Mouse (Mus musculus) thymus, postnatal 4 days (tissue): ENCODE results near the gene Galnt2.

Experiments
- DNase-seq: peaks from one replicate; pipeline ENCODE4 v3.0.0; 2021

Gene Galnt2

DNA sequence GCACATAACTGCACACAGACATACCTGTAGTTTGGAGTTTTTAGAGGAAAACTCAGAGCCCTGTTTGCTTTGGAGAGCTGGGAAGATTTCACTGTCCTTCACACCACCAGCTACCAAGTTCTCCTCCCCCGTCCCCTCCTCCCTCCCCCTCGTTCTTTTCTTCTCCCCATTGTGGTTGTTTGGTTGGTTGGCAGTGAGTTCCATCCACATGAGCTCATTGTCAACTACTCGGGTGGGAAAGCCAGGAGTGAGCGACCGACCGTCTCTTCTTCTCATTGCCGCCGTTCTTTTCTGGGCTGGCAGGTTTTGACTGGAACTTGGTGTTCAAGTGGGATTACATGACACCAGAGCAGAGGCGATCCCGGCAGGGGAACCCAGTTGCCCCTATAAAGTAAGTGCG lies 100.5 kb downstream of the Galnt2 start:
- no peak for DNase-seq

DNA sequence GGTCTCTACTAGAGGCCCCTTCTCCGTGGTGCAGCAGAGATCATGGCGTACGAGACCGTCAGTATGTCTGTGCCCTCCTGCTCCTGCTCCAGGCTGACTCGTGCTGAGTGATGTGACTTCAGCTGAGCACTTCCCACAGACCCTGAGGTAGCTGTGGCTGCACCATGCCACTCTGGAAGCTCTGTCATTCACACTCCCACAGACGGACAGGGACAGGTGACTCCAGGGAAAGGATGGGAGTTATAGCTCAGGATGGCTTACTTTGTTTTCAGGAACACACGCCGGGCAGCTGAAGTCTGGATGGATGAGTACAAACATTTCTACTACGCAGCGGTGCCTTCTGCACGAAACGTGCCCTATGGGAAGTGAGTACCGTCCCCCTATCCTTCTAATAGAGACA lies 105.1 kb downstream of the Galnt2 start:
- no peak for DNase-seq

DNA sequence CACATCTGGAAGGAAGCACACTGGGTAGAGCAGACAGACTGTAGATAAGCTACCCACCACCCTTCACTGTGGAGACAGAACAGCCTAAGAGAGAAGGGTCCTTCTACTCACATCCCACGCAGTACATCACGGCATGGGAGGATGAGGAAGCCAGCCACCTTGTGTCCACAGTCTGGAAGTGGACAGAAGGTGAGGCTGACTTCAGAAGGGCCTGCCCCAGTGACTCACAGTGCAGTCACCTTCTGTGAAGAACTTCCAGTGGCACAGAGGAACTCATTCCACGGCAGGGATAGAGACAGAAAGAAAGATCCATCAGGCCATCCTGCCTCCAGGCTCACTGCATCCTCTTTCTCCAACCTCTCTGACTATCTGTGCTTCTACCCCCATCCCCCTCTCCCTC lies 108.6 kb downstream of the Galnt2 start:
- no peak for DNase-seq

DNA sequence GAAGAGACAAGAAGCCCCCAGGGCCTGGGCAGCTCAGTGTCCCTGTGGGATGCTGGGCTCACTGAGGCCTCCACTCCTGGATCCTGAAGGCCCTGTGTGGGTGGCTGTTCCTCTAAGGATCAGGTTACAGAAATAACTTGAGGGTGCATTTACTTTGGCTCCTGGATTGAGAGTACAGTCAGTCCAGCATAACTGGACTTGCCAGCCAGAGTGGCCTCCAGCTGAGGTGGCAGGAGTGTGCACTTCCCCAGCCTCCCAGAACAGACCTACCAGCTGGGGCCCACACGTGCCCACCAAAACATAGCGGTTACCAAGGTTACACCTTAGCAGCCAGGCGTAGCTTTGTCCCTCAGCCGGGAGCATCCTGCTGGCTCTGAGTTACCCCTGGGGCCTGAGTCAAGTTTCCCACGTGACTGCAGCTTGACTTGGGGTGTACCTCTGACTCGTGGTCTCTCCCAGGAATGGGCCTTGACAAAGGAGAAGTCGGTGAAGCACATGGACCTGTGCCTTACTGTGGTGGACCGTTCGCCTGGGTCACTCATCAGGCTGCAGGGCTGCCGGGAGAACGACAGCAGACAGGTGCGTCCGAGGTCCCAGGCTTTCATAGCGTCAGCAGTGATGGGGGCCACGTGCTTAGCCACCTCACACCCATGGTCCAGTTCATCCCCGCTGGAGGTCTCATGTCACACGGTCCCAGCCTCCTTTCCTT lies 109.3 kb downstream of the Galnt2 start:
- no peak for DNase-seq

DNA sequence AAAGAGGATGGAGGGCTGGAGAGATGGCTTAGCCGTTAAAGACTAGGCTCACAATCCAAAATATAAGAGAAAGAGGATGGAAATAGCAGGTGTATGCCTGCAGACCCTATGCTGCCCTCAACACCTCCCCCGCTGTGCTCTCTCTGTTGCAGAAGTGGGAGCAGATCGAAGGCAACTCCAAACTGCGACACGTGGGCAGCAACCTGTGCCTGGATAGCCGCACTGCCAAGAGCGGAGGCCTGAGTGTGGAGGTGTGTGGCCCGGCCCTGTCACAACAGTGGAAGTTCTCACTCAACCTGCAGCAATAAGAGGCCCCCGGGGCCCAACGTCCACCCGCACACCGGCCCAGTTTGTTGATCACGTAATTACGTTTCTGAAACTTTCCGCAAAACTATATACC lies 112.0 kb downstream of the Galnt2 start:
- DNase-seq, result no peak

DNA sequence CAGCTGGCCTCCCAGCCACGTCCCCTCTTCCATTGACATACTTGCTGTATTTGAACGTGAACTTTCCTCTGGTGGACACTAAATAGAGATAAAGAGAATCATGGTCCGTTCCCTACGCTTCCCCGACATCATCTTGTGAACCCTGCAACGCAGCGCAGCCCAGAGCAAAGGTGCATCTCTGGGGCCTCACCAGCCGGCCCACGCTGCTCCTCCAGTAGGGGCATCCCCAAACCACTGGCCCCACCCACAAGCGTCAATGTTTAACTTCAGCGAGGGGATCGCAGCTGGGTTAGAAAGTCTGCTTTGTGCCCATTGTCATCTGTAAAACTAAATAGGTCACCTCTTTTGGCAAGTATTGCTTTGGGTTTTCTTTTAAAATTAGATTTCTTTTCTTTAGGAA lies 112.8 kb downstream of the Galnt2 start:
- DNase-seq, result peak; percentile 73

DNA sequence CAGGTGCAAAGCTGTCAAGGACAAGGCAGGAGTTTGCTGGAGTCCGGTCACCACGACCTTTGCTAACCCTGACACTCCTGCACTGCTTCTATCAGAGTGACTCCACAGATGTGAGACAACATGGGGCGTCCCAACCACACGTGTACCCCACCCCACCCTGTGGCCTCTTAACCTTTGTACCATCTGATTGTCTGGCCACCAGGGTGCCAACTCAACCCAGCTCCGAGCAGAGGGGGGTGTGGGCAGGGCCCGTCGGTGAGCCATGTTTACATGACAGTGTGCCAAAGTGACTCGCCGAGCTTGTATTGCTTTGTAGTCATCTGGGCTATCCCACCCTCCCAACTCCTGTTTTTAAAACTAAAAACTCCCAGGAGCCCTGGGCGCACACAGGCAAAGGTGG lies 113.9 kb downstream of the Galnt2 start:
- DNase-seq, result no peak

DNA sequence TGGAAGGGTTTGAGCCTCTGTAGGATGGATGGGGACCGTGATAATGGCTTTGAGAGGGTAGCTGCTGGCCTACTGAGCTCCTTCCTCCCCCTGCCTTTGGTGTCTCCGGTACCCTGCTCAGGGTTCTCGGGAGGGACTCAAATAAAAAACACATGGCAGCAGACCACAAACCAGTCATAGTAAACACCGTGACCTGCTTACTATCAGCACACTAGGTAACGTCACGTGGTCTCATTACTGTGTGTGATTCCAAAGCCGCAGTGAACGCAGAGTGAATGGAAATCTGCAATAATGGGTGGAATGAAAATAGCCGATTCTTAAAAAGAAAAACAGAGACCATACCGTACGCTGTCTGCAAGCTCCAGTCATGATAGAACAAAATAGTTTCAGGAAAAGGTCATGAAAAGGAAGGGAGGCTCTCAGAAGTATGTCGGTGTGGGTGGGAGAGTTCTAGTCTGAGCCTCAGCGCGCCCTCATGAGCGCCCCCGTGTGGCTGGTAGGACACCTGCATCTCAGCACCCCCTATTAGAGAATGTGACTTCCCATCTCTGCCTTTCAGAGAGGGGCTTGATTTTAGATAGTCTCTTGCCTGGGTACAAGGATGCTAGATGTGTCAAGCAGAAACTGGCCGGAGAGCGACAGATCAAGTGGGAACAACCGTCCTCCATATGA lies 115.8 kb downstream of the Galnt2 start:
- peak; percentile 90 for DNase-seq

DNA sequence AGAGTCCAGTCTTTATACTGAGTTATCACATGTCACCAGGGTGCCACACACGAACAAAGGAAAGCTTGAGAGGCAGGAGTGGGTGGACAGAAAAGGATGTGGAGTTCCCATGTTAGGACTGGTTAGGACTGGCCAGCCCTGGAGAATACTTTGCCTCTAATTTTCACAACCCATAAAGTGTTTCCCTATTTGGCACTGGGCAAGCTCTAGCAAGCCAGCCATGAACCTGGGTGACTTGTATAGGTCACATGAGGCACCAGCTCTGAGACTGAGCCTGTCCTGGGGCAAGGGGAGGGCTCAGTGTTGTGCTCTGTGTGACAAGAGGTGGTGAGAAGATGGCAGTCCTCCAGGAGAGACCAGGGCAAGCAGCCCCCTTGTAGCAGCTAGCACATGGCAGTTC lies 116.9 kb downstream of the Galnt2 start:
- DNase-seq, result no peak

DNA sequence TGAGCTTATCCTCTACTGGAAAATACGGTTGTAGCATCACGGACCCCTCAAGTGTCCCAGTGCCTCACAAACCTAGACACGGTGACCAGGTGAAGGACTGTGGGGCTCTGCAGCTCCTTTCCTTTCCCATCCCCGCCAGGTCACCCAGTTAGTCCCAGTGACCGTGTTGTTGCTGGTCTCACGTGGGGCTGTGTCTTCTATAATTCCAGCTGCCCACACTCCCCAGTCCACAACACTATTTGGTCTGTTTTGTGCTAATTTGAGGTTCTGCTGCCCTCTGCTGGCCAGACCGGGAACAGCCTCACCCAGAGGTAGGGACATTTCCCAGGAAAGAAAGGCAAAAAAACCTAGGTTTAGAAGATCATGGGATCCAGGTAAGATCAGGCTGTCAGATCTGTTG lies 118.5 kb downstream of the Galnt2 start:
- DNase-seq, result peak; percentile 85

DNA sequence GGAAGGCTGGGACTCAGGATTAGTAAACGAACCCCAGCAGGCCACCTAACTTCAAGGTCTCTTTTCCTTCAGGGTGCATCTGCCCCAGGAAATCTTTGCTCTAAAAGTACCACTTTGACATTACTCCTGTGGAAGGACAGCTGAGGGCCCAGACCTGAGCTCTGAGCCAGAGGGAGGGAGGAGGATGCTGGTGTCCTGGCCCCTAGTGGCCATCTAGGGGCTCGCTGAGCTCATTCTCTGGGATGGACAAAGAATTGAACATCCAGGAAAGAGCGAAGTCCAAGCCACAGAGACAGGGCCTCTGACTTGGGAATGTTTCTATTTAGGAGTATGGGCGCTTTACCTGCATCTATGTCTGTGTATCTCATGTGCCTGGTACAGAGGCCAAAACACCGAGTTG lies 120.4 kb downstream of the Galnt2 start:
- no peak for DNase-seq

DNA sequence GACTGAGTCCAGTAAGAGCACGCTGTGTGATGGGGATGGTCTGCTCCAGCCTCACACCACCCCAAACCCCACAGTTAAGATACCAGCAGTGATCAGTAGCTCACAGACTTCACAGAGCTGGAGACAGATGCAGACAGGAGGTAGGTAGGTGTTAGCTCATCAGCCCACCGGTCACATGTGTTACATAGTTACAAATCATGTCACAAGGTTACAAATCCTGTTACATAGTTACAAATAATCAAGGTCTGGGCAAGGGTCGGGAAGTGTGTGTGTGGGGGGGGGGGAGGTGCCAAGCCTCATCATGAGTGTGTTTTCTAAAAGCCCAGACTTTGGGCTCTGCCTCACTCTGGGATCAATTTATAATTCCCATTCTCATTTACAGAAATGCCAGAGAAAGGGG lies 129.7 kb downstream of the Galnt2 start:
- DNase-seq, result no peak

DNA sequence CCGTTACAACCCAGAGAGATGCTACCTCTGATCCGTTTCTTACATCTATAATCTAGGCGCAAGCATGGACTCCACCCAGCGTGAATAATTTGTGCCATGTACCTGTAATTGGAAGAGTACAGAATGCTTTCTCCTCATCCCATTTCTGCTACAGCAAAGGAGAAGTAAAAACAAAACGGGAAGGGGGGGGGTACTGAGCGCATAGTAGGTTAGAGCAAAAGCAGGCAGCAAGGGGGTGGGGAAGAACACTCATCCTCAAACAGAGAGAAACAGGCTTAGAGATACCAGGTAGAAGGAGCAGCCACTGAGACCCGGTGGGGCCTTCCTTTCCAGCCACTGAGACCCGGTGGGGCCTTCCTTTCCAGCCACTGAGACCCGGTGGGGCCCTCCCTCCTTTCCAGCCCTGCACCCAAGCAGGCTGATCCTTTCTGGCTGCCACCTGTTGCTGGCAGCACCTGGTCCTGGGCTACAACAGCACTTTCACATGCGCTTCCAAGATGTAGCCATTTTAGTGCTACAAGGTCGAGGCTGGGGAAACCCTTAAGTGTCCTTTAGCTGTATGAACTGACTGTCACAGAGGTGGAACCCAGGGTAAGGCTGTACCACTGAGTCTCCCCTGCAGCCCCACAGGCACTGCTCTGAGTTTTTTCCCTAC lies 130.7 kb downstream of the Galnt2 start:
- no peak for DNase-seq

DNA sequence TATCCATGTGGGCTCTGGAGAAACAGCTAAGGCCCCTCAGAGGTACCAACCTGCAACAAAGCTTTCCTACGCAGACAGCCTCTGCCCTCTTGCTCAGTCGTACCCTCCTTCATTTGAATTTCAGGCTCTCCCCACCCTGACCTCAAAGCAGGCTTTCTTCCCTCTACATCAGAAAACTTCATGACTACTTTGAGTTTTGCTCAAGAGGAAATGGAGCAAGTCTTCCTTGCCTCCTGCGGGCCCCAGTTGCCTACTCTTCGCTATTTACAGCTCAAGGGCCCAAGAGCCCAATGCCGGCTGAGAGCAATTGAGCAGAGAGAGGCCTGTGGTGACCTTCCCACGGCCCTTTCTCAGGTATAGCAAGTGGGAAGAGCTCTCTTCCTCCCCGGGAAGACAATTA lies 131.4 kb downstream of the Galnt2 start:
- DNase-seq, result no peak

DNA sequence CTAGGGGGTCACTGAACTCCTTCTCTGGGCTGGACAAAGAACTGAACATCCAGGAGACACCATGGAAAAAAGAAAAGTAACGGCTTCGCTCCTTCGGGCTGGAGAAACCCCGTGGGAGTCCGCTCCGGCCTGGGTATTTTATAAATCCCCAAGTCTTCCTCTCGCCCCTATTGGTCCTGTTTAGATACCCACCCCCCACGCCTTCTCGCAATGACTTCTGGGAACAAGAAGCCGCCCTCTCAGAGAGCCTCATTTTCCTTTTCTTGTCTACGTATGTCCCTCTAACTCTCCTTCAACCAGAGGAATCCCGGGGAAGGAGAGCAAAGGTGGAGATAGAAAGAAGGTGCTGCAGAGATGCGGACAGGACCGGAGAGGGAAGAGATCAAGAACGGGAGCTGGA lies 132.1 kb downstream of the Galnt2 start:
- DNase-seq, result no peak

DNA sequence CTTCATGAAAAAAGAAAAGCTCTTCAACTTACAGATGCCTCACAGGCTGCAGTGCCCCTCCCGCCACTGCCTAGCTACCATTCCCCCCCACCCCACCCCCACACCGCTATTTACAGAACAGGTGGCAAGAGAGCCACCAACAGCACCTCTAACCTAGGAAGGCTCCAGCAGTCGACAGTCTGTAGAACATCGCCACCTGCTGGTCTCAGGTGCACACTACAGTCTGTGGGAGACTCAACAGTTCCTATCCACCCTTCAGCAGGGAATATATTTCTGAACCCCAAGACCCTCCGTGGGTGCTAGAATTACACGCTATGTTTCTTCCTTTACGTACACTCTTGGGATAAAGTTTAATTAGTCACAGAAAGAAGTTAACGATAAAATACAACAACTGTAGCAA lies 137.0 kb downstream of the Galnt2 start:
- peak; percentile 90 for DNase-seq

DNA sequence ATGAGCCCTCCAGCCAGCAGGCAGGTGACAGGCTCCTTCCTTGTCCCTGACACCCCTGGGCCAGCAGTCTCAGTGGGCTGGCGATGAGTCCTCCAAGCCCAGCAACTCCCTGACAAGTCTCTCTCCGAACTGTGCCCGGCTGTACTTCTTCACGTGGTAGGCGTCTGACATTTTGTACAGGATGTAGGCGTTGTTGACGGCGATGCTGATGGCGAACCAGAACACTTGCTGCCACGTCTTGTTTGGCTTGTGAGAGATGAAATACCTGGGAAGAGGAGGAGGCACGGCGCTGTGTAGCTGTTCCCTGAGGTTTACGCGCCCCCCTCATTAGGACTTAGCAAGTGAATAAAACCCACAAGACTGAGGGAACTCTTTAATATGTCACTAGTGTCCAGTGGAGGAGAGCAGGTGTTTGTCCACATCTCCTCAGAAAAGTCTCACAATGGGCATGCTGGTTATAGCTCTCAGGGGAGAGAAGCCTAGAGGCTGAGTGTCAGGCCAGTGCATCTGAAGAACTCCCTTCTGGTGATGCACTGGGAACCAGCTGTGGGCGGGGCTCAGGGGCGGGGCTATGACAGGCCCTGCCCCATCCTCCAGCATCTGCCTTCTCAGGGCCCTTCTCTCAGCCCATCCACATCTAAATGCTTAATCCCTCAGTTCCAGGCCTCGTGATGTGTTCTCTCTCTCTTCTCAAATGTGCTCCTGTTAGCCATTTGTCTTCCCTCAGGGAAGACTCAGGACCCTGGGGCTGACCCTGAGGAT lies 139.4 kb downstream of the Galnt2 start:
- peak; percentile 54 for DNase-seq

DNA sequence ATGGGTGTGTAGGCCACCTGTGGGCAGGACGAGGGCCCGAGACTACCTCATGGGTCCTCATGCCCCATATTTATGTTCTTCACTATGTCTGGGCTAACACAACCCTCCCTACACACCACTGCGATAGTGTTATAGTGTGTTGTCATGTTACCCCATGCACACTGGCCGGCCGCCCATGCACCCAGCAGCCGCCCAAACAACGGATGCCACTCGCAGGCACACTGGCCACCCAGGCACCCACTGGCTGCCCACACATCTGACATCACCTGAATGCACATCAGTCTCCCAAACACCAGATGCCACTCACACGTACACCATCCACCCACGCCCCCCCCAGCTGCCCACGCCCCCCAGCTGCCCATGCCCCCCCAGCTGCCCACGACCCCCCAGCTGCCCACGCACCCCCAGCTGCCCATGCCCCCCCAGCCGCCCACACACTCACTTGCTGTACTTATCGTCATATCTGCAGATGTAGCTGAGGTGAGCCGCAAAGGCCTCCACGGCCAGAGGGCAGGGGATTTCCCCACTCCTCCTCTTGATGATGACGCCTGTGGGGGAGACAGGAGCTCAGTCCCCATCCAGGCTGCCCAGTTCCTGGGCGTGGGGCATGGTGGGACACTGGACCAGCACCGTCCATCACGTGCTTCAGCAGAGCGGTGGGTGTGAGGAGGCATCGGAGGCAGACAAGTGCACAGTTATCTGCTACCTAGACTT lies 140.4 kb downstream of the Galnt2 start:
- DNase-seq, result no peak

DNA sequence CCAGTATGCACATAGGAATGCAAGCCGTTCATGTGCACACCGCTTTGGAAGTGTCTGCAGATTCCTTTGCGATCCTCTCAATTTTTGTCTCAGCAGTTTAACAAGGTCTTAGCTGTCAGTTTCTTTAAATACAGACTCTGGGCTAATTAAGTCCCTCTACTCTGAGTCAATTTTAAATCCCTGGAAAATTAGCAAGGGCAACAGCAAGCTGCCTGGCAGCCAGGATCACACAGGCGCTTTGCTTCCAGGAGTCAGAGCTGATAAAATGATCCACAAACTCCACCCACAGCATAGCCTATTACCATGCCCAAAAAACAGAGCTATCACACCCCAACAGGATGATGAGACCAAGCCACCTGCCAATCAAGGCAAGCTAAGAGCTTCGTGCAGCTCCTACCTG lies 142.6 kb downstream of the Galnt2 start:
- DNase-seq, result no peak

DNA sequence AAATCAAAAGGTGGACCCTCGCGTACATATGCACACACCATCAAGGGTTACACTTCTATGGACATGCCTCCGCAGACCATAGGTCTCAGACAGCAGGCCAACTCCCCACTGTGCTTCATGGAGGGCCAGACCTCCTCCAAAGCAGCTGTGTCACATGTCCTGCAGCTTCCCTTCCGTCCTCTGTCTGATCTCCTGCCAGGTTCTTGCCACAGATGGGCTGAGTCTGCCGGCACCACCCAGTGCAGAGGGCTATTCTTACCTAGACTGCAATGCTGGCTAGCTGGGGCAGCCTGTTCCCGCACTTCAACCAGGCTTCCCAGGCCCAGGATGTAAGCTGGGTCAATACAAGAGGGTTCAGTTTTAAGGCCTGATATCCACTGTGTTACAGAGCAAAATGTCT lies 144.0 kb downstream of the Galnt2 start:
- no peak for DNase-seq

DNA sequence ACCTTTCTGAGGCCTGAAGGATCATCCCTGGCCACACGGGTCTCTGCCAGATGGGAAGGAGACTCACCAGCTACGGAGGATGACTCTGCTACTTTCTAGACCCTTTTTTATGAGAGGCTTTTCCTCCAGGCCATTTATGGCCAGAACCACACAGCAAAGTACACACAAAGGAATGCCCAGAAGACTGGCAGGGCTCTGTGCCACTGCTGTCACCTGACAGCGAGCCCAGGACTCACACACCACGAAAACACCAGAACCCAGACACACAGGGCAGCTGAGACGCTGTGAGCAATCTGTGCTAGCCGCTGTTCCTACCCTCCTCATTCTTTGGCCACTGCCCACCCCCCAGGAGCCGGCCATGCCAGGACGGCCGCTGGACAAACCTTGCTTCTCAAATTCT lies 144.5 kb downstream of the Galnt2 start:
- no peak for DNase-seq

DNA sequence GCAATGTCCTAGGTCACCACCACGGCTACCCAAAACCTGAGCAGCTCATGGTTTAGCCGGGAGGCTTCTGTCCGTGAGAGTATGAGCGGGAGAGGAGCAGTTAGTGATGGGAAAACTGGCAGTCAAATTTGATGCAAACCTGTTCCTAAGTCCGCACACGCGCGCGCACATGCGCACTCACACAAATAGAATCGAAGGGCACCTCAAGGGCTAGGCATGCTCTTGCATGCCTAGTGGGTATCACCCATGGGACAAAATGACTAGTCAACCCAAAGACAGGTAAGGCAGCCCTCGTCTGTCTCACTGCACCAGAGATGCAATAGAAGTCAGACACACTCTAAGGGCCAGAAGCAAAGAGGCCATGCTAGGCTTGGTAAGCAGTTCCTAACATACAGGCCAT lies 145.2 kb downstream of the Galnt2 start:
- no peak for DNase-seq

DNA sequence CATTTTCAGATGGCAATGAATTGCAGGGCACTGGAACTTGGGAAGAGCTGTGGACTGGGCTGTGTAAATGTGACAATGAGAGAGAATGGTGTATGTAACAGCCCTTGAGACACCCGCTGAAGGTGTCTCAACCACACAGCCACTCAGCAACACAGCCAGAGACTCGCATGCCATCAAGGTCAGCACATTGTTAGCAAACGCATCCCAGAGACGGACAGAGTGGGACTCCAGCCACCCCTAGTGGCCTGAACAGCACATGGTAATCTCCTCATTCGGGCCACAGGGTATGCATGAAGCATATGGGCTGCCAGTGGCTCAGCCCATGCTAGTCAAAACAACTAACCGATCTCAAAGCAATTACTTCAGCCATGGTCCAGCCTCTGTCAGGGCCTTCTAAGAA lies 148.1 kb downstream of the Galnt2 start:
- DNase-seq, result no peak
